15 mouse cellular contexts compared by ENCODE assay signal in genomic region chr17:71120626-71121025, GRCm38 (mm10).
A peak's percentile ranks its signal among the peaks of the same experiment; 100 is the strongest.
DNase-seq lines count a peak whose midpoint lies in the region; ATAC-seq and TF ChIP-seq lines count a peak whose summit lies in the region.
"Had no signal": no experiment of that assay in that cellular context is flagged by ENCODE, and none has a peak within 500 bp of the region (broad histone marks: within the 10 kb centered on the region; RNA-seq: fewer than 3 reads in every experiment).

No protein-coding gene starts in this region.

- H3K9ac ChIP-seq in lung, postnatal 0 days (replicated peaks; ENCODE audit: low read depth), result no peak overlapping the region
- H3K9ac ChIP-seq: forebrain, postnatal 0 days had no signal

- TF ChIP-seq EP300 in lung, postnatal 0 days (IDR thresholded peaks at IDR 0.05), result no peak

- peak; percentile 60 for ATAC-seq in lung, postnatal 0 days
- ATAC-seq: forebrain, postnatal 0 days had no signal

- peaks cover 14% of the 10 kb centered on the region for H3K4me1 ChIP-seq in lung, adult 2 months (ENCODE audit: control insufficient read depth, insufficient read depth, low read length)
- H3K4me1 ChIP-seq in lung, postnatal 0 days (ENCODE audit: insufficient read depth, low read depth, low read length), result peaks cover 8% of the 10 kb centered on the region; the same call in 1 of the 2 replicates

- no peak overlapping the region for H3K27ac ChIP-seq in lung, postnatal 0 days (ENCODE audit: low read length)

- H3K27me3 ChIP-seq in lung, postnatal 0 days (replicated peaks; ENCODE audit: insufficient read depth, low read length), result no peaks in the 10 kb centered on the region

- DNase-seq in heart, adult 11 months, result peak; percentile 89
- no peak for DNase-seq in heart, adult 9 months (ENCODE audit: low spot score in 2 of 2)
- DNase-seq in lung, adult 2 months, result no peak
- no peak for DNase-seq in lung, postnatal 10 days
- peak; percentile 24 for DNase-seq in heart, postnatal 4 days
- DNase-seq in lung, postnatal 0 days (ENCODE audit: low spot score), result peak; percentile 36
- no peak for DNase-seq in cerebellum, adult 11-12 months
- no peak for DNase-seq in thymus, postnatal 0 days (ENCODE audit: low spot score)
- DNase-seq: cerebellum, adult 11 months; forebrain, postnatal 0 days; kidney, postnatal 14 days; layer of hippocampus, postnatal 36 days; thymus, postnatal 4 days had no signal

- H3K9me3 ChIP-seq in lung, postnatal 0 days (ENCODE audit: low read length), result no peaks in the 10 kb centered on the region

- no peak overlapping the region for H3K4me2 ChIP-seq in lung, postnatal 0 days (replicated peaks; ENCODE audit: low read depth, low read length)
- H3K4me2 ChIP-seq: liver, embryonic 11.5 days; midbrain, embryonic 11.5 days had no signal

- TF ChIP-seq POLR2A in lung, adult 2 months (IDR thresholded peaks at IDR 0.05; ENCODE audit: borderline replicate concordance, extremely low read depth, low read depth, low read length), result peak; percentile 29; the same call in 1 of the 2 replicates

- H3K36me3 ChIP-seq in lung, postnatal 0 days (ENCODE audit: insufficient read depth, low read length), result no peaks in the 10 kb centered on the region

- no peak overlapping the region for H3K4me3 ChIP-seq in lung, adult 2 months (replicated peaks; ENCODE audit: extremely low read depth, low read depth, low read length)
- H3K4me3 ChIP-seq in lung, postnatal 0 days (ENCODE audit: low read depth, low read length), result no peak overlapping the region

- 33% methylated on average over 5 of the region's 6 CpGs for WGBS in lung, adult 2 months
- WGBS in lung, postnatal 0 days, result 24% methylated on average over 4 of the region's 6 CpGs

- no peak for TF ChIP-seq CTCF in lung, adult 2 months (IDR thresholded peaks at IDR 0.05; ENCODE audit: insufficient read depth, low read length)
- no peak for TF ChIP-seq CTCF in lung, postnatal 0 days (IDR thresholded peaks at IDR 0.05)

Comparison
In these comparisons a context has a peak if more than half of its experiments do, and no peak if none do; other contexts are left out.
1. DNase-seq: peak in heart, adult 11 months (single experiment), heart, postnatal 4 days (single experiment) and lung, postnatal 0 days (single experiment); none in heart, adult 9 months (0 of 2), lung, adult 2 months (single experiment), lung, postnatal 10 days (single experiment), cerebellum, adult 11-12 months (single experiment) and thymus, postnatal 0 days (single experiment).